Mouse (Mus musculus): Measurements from ENCODE around the gene Gm13889.

Gene Gm13889

GRCm38 (mm10) chr2:93956331-93956801, 635 bp downstream of the Gm13889 start:
- peak; percentile 70 for DNase-seq

- DNase-seq = no peak
Observed at GRCm38 (mm10) chr2:93955886-93956285, 1.1 kb downstream of the Gm13889 start.

GRCm38 (mm10) chr2:93954781-93955578, 2.0 kb downstream of the Gm13889 start:
- peak; percentile 69 for DNase-seq

- DNase-seq = peak; percentile 12
Observed at GRCm38 (mm10) chr2:93953726-93954125, 3.3 kb downstream of the Gm13889 start.

GRCm38 (mm10) chr2:93946976-93947375, 10.0 kb downstream of the Gm13889 start:
- DNase-seq = no peak

- DNase-seq = no peak
Observed at GRCm38 (mm10) chr2:93944855-93945254, 12.1 kb downstream of the Gm13889 start.

- DNase-seq = no peak
Observed at GRCm38 (mm10) chr2:93944099-93944498, 12.9 kb downstream of the Gm13889 start.

- DNase-seq = no peak
Observed at GRCm38 (mm10) chr2:93941670-93942069, 15.3 kb downstream of the Gm13889 start.

GRCm38 (mm10) chr2:93938534-93938933, 18.5 kb downstream of the Gm13889 start:
- DNase-seq = no peak

- no peak for DNase-seq
Observed at GRCm38 (mm10) chr2:93928866-93929265, 28.1 kb downstream of the Gm13889 start.

- no peak for DNase-seq
Observed at GRCm38 (mm10) chr2:93927701-93928437, 29.1 kb downstream of the Gm13889 start.

- DNase-seq = no peak
Observed at GRCm38 (mm10) chr2:93926141-93926540, 30.9 kb downstream of the Gm13889 start.

- no peak for DNase-seq
Observed at GRCm38 (mm10) chr2:93919093-93919492, 37.9 kb downstream of the Gm13889 start.

- no peak for DNase-seq
Observed at GRCm38 (mm10) chr2:93913552-93913951, 43.4 kb downstream of the Gm13889 start.

- DNase-seq = peak; percentile 68
Observed at GRCm38 (mm10) chr2:93911942-93912341, 45.1 kb downstream of the Gm13889 start.

- no peak for DNase-seq
Observed at GRCm38 (mm10) chr2:93909716-93910115, 47.3 kb downstream of the Gm13889 start.

- DNase-seq = no peak
Observed at GRCm38 (mm10) chr2:93907519-93908294, 49.3 kb downstream of the Gm13889 start.

- DNase-seq = no peak
Observed at GRCm38 (mm10) chr2:93906316-93906715, 50.7 kb downstream of the Gm13889 start.

Data from cerebellum, adult 11-12 months (tissue).